Mouse (Mus musculus): ENCODE results near the gene Atrx. TPM values are rescaled to one million over a fixed set of nuclear protein-coding genes. Genes with fewer than 3 reads are reported as not detected.

Atrx gene
- polyA plus RNA-seq, 1 experiment from 2014 or later = 125 TPM

GRCm38 (mm10) chrX:105773281-105773680, 155.9 kb downstream of the Atrx start:
- no peak overlapping the region for H3K4me2 ChIP-seq (ENCODE audit: low read length)
- WGBS = 85% methylated on average over 5 of the region's 5 CpGs

GRCm38 (mm10) chrX:105767932-105768331, 161.3 kb downstream of the Atrx start:
- H3K9ac ChIP-seq (ENCODE audit: low read depth, low read length) = no peak overlapping the region
- no peaks in the 10 kb centered on the region for H3K36me3 ChIP-seq (ENCODE audit: insufficient read depth, low read length)
- H3K4me1 ChIP-seq (replicated peaks; ENCODE audit: insufficient read depth, low read length) = 0 out of 2 replicates have a peak, but pooled peaks cover 4% of the 10 kb centered on the region
- H3K27me3 ChIP-seq (ENCODE audit: insufficient read depth, low read length) = peaks cover 6% of the 10 kb centered on the region; the same call in 1 of the 2 replicates
- no peak overlapping the region for H3K4me3 ChIP-seq (replicated peaks; ENCODE audit: low read depth, low read length)
- no peak overlapping the region for H3K27ac ChIP-seq
- no peak for DNase-seq (ENCODE audit: low spot score)
- ATAC-seq (replicated peaks; ENCODE audit: low FRiP score, low read depth) = no peak
- WGBS = 87% methylated on average over 3 of the region's 3 CpGs
- TF ChIP-seq CTCF (IDR thresholded peaks at IDR 0.05; ENCODE audit: low read depth) = no peak
- H3K9me3 ChIP-seq (replicated peaks; ENCODE audit: low read length) = no peaks in the 10 kb centered on the region
- no peak overlapping the region for H3K4me2 ChIP-seq (ENCODE audit: low read length)

More at GRCm38 (mm10) chrX:105773281-105773680, 155.9 kb downstream of the Atrx start:
- no peak overlapping the region for H3K9ac ChIP-seq (ENCODE audit: low read depth, low read length)
- ATAC-seq (replicated peaks; ENCODE audit: low FRiP score, low read depth) = no peak
- no peak overlapping the region for H3K27ac ChIP-seq
- DNase-seq (ENCODE audit: low spot score) = no peak
- TF ChIP-seq CTCF (IDR thresholded peaks at IDR 0.05; ENCODE audit: low read depth) = no peak
- no peak overlapping the region for H3K4me3 ChIP-seq (replicated peaks; ENCODE audit: low read depth, low read length)
- no peaks in the 10 kb centered on the region for H3K27me3 ChIP-seq (ENCODE audit: insufficient read depth, low read length)
- no peaks in the 10 kb centered on the region for H3K4me1 ChIP-seq (replicated peaks; ENCODE audit: insufficient read depth, low read length)
- H3K36me3 ChIP-seq (ENCODE audit: insufficient read depth, low read length) = no peaks in the 10 kb centered on the region
- no peaks in the 10 kb centered on the region for H3K9me3 ChIP-seq (replicated peaks; ENCODE audit: low read length)

DNA sequence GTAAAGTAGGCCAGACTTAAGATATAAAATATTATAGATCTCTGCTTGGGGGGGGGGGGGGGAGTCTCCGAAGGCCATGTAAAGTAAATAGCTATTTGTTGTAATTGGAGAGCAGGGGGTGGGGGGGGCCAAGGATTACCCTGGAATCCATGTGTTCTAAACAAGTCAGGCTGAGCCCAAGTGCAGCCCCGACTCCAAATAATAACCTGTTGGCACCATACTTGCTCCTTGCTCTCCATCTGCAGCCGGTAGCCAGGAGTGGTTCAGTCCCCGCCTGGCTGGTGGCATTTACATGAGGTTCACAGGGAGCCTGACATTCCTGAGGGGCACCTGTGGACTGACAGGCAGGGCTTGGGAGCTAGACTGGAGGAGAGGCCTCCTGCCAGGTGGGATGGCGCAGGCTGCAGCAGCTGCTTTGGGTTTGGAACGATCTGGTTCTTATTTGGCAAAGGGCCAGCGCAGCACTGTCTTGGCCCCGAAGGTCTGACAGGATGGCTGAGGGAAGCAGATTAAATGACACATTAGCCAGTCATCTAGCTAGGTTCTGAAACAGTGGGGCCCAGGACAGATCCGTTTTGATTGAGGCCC, 161.9 kb downstream of the Atrx start:
- ATAC-seq (replicated peaks; ENCODE audit: low FRiP score, low read depth) = no peak

DNA sequence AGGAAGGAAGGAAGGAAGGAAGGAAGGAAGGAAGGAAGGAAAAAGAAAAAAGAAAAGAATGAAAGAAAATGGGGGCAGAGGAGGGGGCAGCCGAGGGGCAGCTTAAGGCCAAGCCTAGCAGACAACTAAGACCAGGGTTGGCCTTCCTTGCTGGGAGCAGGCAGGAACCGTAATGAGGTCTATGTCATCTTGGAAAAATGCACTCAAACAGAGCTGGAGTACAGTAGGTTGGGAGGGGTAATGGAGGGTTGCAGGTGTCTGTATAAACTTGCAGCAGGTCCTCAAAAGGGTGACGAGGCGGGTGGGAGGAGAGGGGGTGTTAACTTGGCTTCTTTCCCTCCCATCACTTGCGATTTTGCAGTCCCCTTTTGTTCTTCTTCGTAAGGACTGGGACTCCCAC, 163.2 kb downstream of the Atrx start:
- DNase-seq (ENCODE audit: low spot score) (no peak), ATAC-seq (replicated peaks; ENCODE audit: low FRiP score, low read depth) (no peak)
- H3K27ac ChIP-seq = no peak overlapping the region
- H3K4me2 ChIP-seq (ENCODE audit: low read length) = no peak overlapping the region
- H3K27me3 ChIP-seq (ENCODE audit: insufficient read depth, low read length) = peaks cover 6% of the 10 kb centered on the region; the same call in 1 of the 2 replicates
- 58% methylated on average over 6 of the region's 6 CpGs for WGBS
- H3K9me3 ChIP-seq (replicated peaks; ENCODE audit: low read length) = no peaks in the 10 kb centered on the region
- no peak overlapping the region for H3K9ac ChIP-seq (ENCODE audit: low read depth, low read length)
- no peaks in the 10 kb centered on the region for H3K36me3 ChIP-seq (ENCODE audit: insufficient read depth, low read length)
- no peak overlapping the region for H3K4me3 ChIP-seq (replicated peaks; ENCODE audit: low read depth, low read length)
- no peak for TF ChIP-seq CTCF (IDR thresholded peaks at IDR 0.05; ENCODE audit: low read depth)
- H3K4me1 ChIP-seq (replicated peaks; ENCODE audit: insufficient read depth, low read length) = 0 out of 2 replicates have a peak, but pooled peaks cover 4% of the 10 kb centered on the region

More for the DNA sequence above, 161.9 kb downstream of the Atrx start:
- no peak overlapping the region for H3K27ac ChIP-seq
- 43% methylated on average over 8 of the region's 9 CpGs for WGBS
- no peak overlapping the region for H3K4me2 ChIP-seq (ENCODE audit: low read length)
- no peak overlapping the region for H3K4me3 ChIP-seq (replicated peaks; ENCODE audit: low read depth, low read length)
- DNase-seq (ENCODE audit: low spot score) = no peak
- no peak for TF ChIP-seq CTCF (IDR thresholded peaks at IDR 0.05; ENCODE audit: low read depth)
- H3K4me1 ChIP-seq (replicated peaks; ENCODE audit: insufficient read depth, low read length) = 0 out of 2 replicates have a peak, but pooled peaks cover 4% of the 10 kb centered on the region
- no peaks in the 10 kb centered on the region for H3K9me3 ChIP-seq (replicated peaks; ENCODE audit: low read length)
- H3K9ac ChIP-seq (ENCODE audit: low read depth, low read length) = no peak overlapping the region
- H3K27me3 ChIP-seq (ENCODE audit: insufficient read depth, low read length) = peaks cover 6% of the 10 kb centered on the region; the same call in 1 of the 2 replicates
- H3K36me3 ChIP-seq (ENCODE audit: insufficient read depth, low read length) = no peaks in the 10 kb centered on the region

DNA sequence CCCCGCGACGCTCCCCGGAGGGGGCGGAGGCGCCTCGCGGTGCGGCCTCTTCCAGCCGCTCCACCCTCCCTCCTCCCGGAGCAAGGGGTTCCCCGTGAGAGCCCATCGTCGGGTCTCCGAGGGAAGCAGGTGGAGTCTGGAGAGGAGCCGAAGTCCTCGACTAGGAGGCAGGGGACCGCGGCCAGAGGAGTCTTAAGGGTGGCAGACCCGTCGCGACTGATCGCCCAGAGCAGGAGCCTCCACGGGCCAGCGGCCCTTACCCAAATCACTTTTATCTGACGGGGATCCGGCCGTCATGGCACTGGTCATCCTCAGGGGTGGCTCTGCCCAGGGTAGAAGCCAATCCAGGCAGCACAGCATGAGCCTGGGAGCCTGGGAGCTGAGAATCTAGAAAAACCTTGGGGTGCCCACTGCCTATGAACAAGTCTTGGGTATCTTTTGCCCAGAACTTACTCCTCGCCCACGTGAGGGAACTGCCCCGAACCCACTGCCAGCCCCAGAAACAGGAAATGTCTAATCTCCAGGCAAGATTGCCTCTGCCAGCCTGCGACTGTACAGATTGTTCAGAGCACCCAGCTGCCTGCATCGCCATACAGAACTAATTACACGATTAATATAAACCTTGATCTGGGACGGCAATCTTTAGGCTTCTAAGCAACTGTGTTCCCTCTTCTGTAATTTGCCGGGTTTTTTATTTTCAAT, 164.0 kb downstream of the Atrx start:
- Histone ChIP-seq H3K27ac (no peak overlapping the region), H3K9ac (ENCODE audit: low read depth, low read length) (no peak overlapping the region), H3K36me3 (ENCODE audit: insufficient read depth, low read length) (no peaks in the 10 kb centered on the region), H3K4me3 (replicated peaks; ENCODE audit: low read depth, low read length) (peak overlapping the region; percentile 37; the same call in 1 of the 2 replicates), H3K27me3 (ENCODE audit: insufficient read depth, low read length) (peaks cover 6% of the 10 kb centered on the region; the same call in 1 of the 2 replicates), H3K4me1 (replicated peaks; ENCODE audit: insufficient read depth, low read length) (0 out of 2 replicates have a peak, but pooled peaks cover 4% of the 10 kb centered on the region), H3K4me2 (ENCODE audit: low read length) (peak overlapping the region; percentile 65), H3K9me3 (replicated peaks; ENCODE audit: low read length) (no peaks in the 10 kb centered on the region)
- ATAC-seq (replicated peaks; ENCODE audit: low FRiP score, low read depth) (peak; percentile 17; the same call in 1 of the 2 replicates), DNase-seq (ENCODE audit: low spot score) (no peak)
- TF ChIP-seq CTCF (IDR thresholded peaks at IDR 0.05; ENCODE audit: low read depth) = no peak
- 30% methylated on average over 33 of the region's 36 CpGs for WGBS

DNA sequence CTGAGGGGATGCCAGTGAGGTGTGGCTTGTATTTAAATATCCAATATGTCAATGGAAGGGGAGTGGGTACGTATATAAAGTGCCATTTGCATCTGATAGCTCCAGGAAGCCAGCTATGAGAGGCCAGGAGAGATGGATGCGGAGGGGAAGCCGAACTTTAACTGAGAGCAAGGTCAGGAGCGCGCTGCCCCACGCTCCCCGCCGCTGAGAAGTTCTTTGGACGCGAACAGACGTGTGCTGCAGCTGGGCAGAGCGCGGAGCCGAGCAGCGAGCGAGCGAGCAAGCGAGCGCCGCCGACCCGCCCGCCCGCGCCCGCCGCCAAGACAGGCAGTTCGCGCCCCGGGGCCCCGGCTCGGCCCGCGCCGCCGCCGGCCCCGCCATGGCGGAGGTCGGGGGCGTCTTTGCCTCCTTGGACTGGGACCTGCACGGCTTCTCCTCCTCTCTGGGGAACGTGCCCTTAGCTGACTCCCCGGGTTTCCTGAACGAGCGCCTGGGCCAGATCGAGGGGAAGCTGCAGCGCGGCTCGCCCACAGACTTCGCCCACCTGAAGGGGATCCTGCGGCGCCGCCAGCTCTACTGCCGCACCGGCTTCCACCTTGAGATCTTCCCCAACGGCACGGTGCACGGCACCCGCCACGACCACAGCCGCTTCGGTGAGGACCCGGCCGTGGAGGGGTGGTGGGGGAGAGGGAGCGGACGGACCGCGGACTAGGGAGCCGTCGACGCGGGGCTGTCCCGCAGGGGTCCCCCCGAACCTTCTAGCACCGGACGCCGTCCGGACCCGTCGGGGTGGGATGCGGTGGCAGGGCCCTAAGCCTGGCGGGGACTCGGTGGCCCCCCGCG, 164.8 kb downstream of the Atrx start, which contains the start of gene Fgf16:
Gene Fgf16 (plus strand): TSS at position 118 of the 843 bp plus-strand sequence.
- Histone ChIP-seq H3K36me3 (ENCODE audit: insufficient read depth, low read length) (no peaks in the 10 kb centered on the region), H3K27ac (no peak within 1 kb of the TSS), H3K4me3 (replicated peaks; ENCODE audit: low read depth, low read length) (peak within 1 kb of the TSS; percentile 37), H3K4me1 (replicated peaks; ENCODE audit: insufficient read depth, low read length) (0 out of 2 replicates have a peak, but pooled peaks cover 4% of the 10 kb centered on the region), H3K9me3 (replicated peaks; ENCODE audit: low read length) (no peaks in the 10 kb centered on the region), H3K9ac (ENCODE audit: low read depth, low read length) (no peak within 1 kb of the TSS), H3K27me3 (ENCODE audit: insufficient read depth, low read length) (peaks cover 6% of the 10 kb centered on the region; the same call in 1 of the 2 replicates), H3K4me2 (ENCODE audit: low read length) (peak within 1 kb of the TSS; percentile 65)
- TF ChIP-seq CTCF (IDR thresholded peaks at IDR 0.05; ENCODE audit: low read depth) = no peak
- ATAC-seq (replicated peaks; ENCODE audit: low FRiP score, low read depth) (peak; percentile 25; the same call in 1 of the 2 replicates), DNase-seq (ENCODE audit: low spot score) (no peak)
- 22% methylated on average over 51 of the region's 86 CpGs for WGBS
